Mouse (Mus musculus): Measurements from ENCODE around the gene Olfr1368. TPM values are rescaled to one million over a fixed set of nuclear protein-coding genes. Genes with fewer than 3 reads are reported as not detected.

The Olfr1368 gene
- total and polyA plus RNA-seq, 2 experiments from 2014 or later: not detected

DNA sequence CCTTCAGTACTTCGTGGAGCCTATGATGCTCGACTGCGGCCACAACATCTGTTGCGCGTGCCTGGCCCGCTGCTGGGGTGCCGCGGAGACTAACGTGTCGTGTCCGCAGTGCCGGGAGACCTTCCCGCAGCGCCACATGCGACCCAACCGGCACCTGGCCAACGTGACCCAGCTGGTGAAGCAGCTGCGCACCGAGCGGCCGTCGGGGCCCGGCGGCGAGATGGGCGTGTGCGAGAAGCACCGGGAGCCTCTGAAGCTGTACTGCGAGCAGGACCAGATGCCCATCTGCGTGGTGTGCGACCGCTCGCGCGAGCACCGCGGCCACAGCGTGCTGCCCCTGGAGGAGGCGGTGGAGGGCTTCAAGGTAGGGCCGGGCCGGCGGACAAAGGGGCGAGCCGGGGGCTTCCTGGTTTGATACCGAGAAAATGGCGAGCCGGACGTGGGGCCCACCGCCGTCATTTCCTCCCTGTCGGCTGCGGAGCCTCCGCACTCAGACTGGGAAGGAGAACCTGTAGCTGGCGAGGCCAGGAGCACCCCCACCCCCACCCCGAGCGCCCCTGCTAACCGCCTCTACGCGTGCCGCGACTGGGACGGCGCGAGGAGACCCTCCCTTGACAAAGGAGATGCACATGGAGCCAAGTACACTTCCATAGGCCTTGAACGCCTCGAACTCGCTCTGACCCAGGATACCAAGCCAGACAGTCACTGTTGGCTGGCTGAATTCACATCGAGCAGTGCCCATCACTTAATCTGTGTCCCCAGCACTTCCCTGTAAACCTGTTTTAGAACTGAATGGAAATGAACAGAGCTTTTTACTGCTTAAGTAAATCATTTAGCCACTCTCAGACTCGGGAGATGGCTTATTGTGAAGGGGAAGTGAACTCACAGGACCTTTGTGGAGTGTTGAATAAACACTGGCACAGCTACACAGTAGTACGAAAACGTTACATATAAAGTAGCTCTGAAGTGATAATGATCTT lies 35.2 kb upstream of the Olfr1368 start:
- H3K9me3 ChIP-seq (replicated peaks; ENCODE audit: control insufficient read depth, low read length): no peaks in the 10 kb centered on the region
- peak overlapping the region; percentile 82 for H3K9ac ChIP-seq (replicated peaks; ENCODE audit: low read depth, low read length)
- DNase-seq (ENCODE audit: low spot score) (peak; percentile 43), ATAC-seq (ENCODE audit: insufficient read depth, low read depth) (peak; percentile 49)
- no peaks in the 10 kb centered on the region for H3K27me3 ChIP-seq (ENCODE audit: control insufficient read depth, insufficient read depth, low read length)
- no peaks in the 10 kb centered on the region; the same call in 1 of the 2 replicates for H3K4me1 ChIP-seq (ENCODE audit: control insufficient read depth, insufficient read depth)
- peak overlapping the region; percentile 95 for H3K4me3 ChIP-seq (ENCODE audit: low read depth, low read length)
- no peak for TF ChIP-seq CTCF (IDR thresholded peaks at IDR 0.05; ENCODE audit: low read depth)
- no peak for TF ChIP-seq EP300 (IDR thresholded peaks at IDR 0.05; ENCODE audit: low read depth)
- H3K4me2 ChIP-seq (ENCODE audit: low read depth, low read length): peak overlapping the region; percentile 83
- peaks cover 38% of the 10 kb centered on the region for H3K36me3 ChIP-seq (replicated peaks; ENCODE audit: control insufficient read depth, insufficient read depth, low read length)
- WGBS: under 1% methylated on average over 66 of the region's 71 CpGs
- peak overlapping the region; percentile 91 for H3K27ac ChIP-seq (ENCODE audit: low read depth)

DNA sequence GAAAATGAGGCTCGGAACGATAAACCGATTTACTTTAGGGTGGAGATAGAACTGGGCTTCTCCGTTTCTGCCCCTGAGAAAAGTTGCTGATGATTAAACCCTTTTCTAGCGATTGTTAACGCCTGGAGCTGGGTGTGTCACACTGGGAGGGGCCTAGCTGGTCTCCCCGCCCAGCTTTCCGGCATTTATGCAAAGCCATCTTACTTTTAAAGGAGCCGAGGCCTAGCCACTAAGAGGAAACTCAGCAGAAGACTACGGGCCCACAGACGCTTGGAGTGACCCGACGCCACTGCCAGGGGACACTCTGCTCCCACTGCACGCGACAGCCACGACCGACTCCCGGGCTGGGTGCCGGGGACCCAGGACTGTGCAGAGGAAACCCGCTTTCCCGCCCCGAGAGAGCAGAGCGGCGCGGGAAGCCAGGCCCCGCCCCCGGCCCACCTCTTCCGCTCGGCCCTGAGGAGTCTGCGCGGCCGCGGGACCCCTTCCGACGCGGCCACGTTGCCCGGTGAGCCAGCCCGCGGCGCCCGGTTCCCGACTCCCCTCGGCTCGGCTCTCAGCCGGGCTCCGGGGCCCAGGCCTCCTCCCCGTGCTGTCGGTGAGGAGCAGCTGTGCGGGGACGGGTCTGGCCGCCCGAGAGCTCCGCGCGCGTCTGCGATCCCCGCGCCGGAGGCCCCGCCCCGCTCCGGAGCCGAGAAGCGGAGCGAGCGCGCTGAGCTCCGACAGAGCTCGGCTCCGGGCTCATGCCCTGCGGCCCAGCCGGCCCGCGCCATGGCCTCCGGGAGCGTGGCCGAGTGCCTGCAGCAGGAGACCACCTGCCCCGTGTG lies 34.3 kb upstream of the Olfr1368 start:
- Histone ChIP-seq H3K27ac (ENCODE audit: low read depth) (peak overlapping the region; percentile 91), H3K4me1 (ENCODE audit: control insufficient read depth, insufficient read depth) (no peaks in the 10 kb centered on the region; the same call in 1 of the 2 replicates), H3K27me3 (ENCODE audit: control insufficient read depth, insufficient read depth, low read length) (no peaks in the 10 kb centered on the region), H3K4me3 (ENCODE audit: low read depth, low read length) (peak overlapping the region; percentile 95), H3K9me3 (replicated peaks; ENCODE audit: control insufficient read depth, low read length) (no peaks in the 10 kb centered on the region), H3K4me2 (ENCODE audit: low read depth, low read length) (peak overlapping the region; percentile 83), H3K9ac (replicated peaks; ENCODE audit: low read depth, low read length) (peak overlapping the region; percentile 82), H3K36me3 (replicated peaks; ENCODE audit: control insufficient read depth, insufficient read depth, low read length) (peaks cover 29% of the 10 kb centered on the region)
- under 1% methylated on average over 76 of the region's 80 CpGs for WGBS
- peak; percentile 90 for ATAC-seq (ENCODE audit: insufficient read depth, low read depth)
- DNase-seq (ENCODE audit: low spot score): peak; percentile 87
- no peak for TF ChIP-seq EP300 (IDR thresholded peaks at IDR 0.05; ENCODE audit: low read depth)
- TF ChIP-seq CTCF (IDR thresholded peaks at IDR 0.05; ENCODE audit: low read depth): no peak

DNA sequence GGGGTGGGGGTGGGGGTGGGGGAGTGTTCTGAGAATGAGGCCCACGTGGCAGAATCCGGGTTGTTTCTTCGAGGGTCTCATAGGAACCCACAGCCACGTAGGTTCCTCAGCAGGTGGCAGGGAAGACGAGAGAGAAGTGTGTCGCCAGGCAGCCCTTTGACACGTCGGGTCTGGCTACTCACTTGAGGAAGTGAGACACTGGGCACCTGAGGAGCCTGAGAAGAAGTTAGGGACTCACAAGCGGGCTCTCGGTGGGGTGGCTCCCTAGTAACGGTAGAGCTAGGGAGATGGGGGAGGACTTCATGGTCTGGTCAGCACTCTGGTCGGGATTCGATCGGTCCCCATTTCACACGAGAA lies 33.7 kb upstream of the Olfr1368 start, which contains the start of gene Trim27:
Trim27 (plus strand) TSS at position 79 of the 357 bp plus-strand sequence.
- 0% methylated on average over 15 of the region's 15 CpGs for WGBS

DNA sequence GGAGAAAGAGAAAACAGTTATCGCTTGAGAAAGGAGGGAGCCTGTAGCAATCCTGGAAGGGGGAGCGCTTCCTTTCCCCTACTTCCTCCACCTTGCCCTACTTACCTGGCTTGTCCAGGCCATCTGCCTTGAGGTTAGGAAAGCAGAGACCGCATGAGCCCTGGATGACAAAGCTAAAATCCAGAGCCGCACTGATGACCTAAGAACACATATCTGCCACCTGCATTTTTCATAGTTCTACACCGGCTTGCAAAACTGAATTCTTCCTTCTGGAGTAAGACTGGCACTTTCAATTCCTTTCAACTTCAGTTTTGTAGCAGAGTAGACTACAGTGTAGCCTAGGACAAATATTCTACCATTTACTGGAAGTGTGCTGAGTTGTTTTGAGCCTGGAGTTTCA lies 32.7 kb upstream of the Olfr1368 start:
- H3K27me3 ChIP-seq (ENCODE audit: control insufficient read depth, insufficient read depth, low read length): no peaks in the 10 kb centered on the region
- no peak overlapping the region for H3K9ac ChIP-seq (replicated peaks; ENCODE audit: low read depth, low read length)
- no peaks in the 10 kb centered on the region for H3K9me3 ChIP-seq (replicated peaks; ENCODE audit: control insufficient read depth, low read length)
- 79% methylated on average over 5 of the region's 5 CpGs for WGBS
- no peak overlapping the region for H3K27ac ChIP-seq (ENCODE audit: low read depth)
- H3K4me1 ChIP-seq (ENCODE audit: control insufficient read depth, insufficient read depth): no peaks in the 10 kb centered on the region; the same call in 1 of the 2 replicates
- no peak overlapping the region for H3K4me2 ChIP-seq (ENCODE audit: low read depth, low read length)
- peaks cover 13% of the 10 kb centered on the region for H3K36me3 ChIP-seq (replicated peaks; ENCODE audit: control insufficient read depth, insufficient read depth, low read length)
- TF ChIP-seq CTCF (IDR thresholded peaks at IDR 0.05; ENCODE audit: low read depth): no peak
- TF ChIP-seq EP300 (IDR thresholded peaks at IDR 0.05; ENCODE audit: low read depth): no peak
- H3K4me3 ChIP-seq (ENCODE audit: low read depth, low read length): no peak overlapping the region
- no peak for ATAC-seq (ENCODE audit: insufficient read depth, low read depth)
- no peak for DNase-seq (ENCODE audit: low spot score)

More for the DNA sequence above, 33.7 kb upstream of the Olfr1368 start, which contains the start of gene Trim27:
- DNase-seq (ENCODE audit: low spot score): no peak
- Histone ChIP-seq H3K27me3 (ENCODE audit: control insufficient read depth, insufficient read depth, low read length) (no peaks in the 10 kb centered on the region), H3K4me1 (ENCODE audit: control insufficient read depth, insufficient read depth) (no peaks in the 10 kb centered on the region; the same call in 1 of the 2 replicates), H3K9ac (replicated peaks; ENCODE audit: low read depth, low read length) (peak within 1 kb of the TSS; percentile 82), H3K27ac (ENCODE audit: low read depth) (peak within 1 kb of the TSS; percentile 91), H3K36me3 (replicated peaks; ENCODE audit: control insufficient read depth, insufficient read depth, low read length) (peaks cover 23% of the 10 kb centered on the region), H3K4me3 (ENCODE audit: low read depth, low read length) (peak within 1 kb of the TSS; percentile 95), H3K4me2 (ENCODE audit: low read depth, low read length) (peak within 1 kb of the TSS; percentile 83), H3K9me3 (replicated peaks; ENCODE audit: control insufficient read depth, low read length) (no peaks in the 10 kb centered on the region)
- ATAC-seq (ENCODE audit: insufficient read depth, low read depth): peak; percentile 12
- TF ChIP-seq EP300 (IDR thresholded peaks at IDR 0.05; ENCODE audit: low read depth): no peak

DNA sequence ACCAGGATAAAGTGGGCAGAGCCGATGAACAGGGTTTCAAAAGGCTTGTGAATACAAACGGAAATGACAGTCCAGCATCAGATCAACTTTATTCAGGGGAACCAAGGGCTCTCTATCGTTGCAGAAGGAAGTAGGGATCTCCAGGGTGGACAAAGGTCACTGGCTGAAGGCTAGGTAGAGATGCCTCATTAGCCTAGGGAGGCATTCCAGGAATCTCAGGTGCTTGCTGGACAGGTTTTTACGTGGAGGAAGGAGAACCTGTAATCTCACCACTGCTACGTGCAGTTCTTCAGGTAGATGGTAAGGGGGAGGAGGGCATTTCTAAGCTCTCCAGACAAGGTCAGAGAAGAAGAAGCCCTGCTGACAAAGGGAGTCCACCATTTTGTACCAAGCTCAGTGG lies 32.0 kb upstream of the Olfr1368 start:
- H3K36me3 ChIP-seq (replicated peaks; ENCODE audit: control insufficient read depth, insufficient read depth, low read length): peaks cover 8% of the 10 kb centered on the region
- no peak overlapping the region for H3K9ac ChIP-seq (replicated peaks; ENCODE audit: low read depth, low read length)
- no peak overlapping the region for H3K27ac ChIP-seq (ENCODE audit: low read depth)
- peaks cover 4% of the 10 kb centered on the region for H3K4me1 ChIP-seq (ENCODE audit: control insufficient read depth, insufficient read depth)
- no peaks in the 10 kb centered on the region for H3K27me3 ChIP-seq (ENCODE audit: control insufficient read depth, insufficient read depth, low read length)
- no peaks in the 10 kb centered on the region for H3K9me3 ChIP-seq (replicated peaks; ENCODE audit: control insufficient read depth, low read length)
- no peak overlapping the region for H3K4me2 ChIP-seq (ENCODE audit: low read depth, low read length)
- no peak for TF ChIP-seq EP300 (IDR thresholded peaks at IDR 0.05; ENCODE audit: low read depth)
- no peak for TF ChIP-seq CTCF (IDR thresholded peaks at IDR 0.05; ENCODE audit: low read depth)
- no peak overlapping the region for H3K4me3 ChIP-seq (ENCODE audit: low read depth, low read length)
- 57% methylated on average over 5 of the region's 5 CpGs for WGBS
- ATAC-seq (ENCODE audit: insufficient read depth, low read depth) (no peak), DNase-seq (ENCODE audit: low spot score) (no peak)

Measured in heart, postnatal 0 days (tissue).